Mouse (Mus musculus) embryonic facial prominence, embryonic 11.5 days (tissue): ENCODE results near the gene Wfdc12. TPM values are rescaled to one million over a fixed set of nuclear protein-coding genes. Genes with fewer than 3 reads are reported as not detected.
A peak's percentile ranks its signal among the peaks of the same experiment; 100 is the strongest.
"Not testable (repeated sequence)": the region's sequence is repeated elsewhere in the genome, so short reads cannot be mapped to it uniquely, and the experiment has no call there.

ENCODE experiments used
- ATAC-seq: fragments of 200-750 bp; cut with Nextera tagmentation; replicated peaks from 2 replicates; pipeline ENCODE4 v1.8.0; 2017; ENCODE audit warnings: low read depth; ENCODE audit not compliant: insufficient number of reproducible peaks, low FRiP score, low TSS enrichment
- DNase-seq: peaks from one replicate; pipeline ENCODE4 v3.0.0-alpha.2; 2015; ENCODE audit warnings: low spot score
- H3K27ac ChIP-seq: fragments of 300-500 bp; sonication (generic); replicated peaks from 2 replicates; pipeline ENCODE4 v1.5.1; 2014; ENCODE audit warnings: mild to moderate bottlenecking, low read depth, low read length, control low read depth
- H3K27me3 ChIP-seq: fragments of 300-500 bp; sonication (generic); 2 replicates; pipeline ENCODE4 v1.6.1; 2014; ENCODE audit warnings: mild to moderate bottlenecking, low read length, moderate library complexity, mixed read lengths; ENCODE audit not compliant: control insufficient read depth, insufficient read depth
- H3K36me3 ChIP-seq: fragments of 300-500 bp; sonication (generic); replicated peaks from 2 replicates; pipeline ENCODE4 v1.6.1; 2014; ENCODE audit warnings: low read depth, mild to moderate bottlenecking, low read length, moderate library complexity, mixed read lengths; ENCODE audit not compliant: control insufficient read depth, insufficient read depth
- H3K4me1 ChIP-seq: fragments of 300-500 bp; sonication (generic); 2 replicates; pipeline ENCODE4 v1.6.1; 2014; ENCODE audit warnings: low read length, mixed read lengths; ENCODE audit not compliant: control insufficient read depth, insufficient read depth
- H3K4me2 ChIP-seq: fragments of 300-500 bp; sonication (generic); 2 replicates; pipeline ENCODE4 v1.6.1; 2014; ENCODE audit warnings: low read depth, mild to moderate bottlenecking, control low read depth, low read length, moderate library complexity
- H3K4me3 ChIP-seq: fragments of 300-500 bp; sonication (generic); 2 replicates; pipeline ENCODE4 v1.5.1; 2014; ENCODE audit warnings: low read depth, low read length, control low read depth
- H3K9ac ChIP-seq: fragments of 300-500 bp; sonication (generic); replicated peaks from 2 replicates; pipeline ENCODE4 v1.6.1; 2014; ENCODE audit warnings: mild to moderate bottlenecking, control low read depth, low read length
- H3K9me3 ChIP-seq: fragments of 300-500 bp; sonication (generic); replicated peaks from 2 replicates; pipeline ENCODE4 v1.6.1; 2016; ENCODE audit warnings: mild to moderate bottlenecking, low read length, inconsistent platforms, mixed read lengths; ENCODE audit not compliant: control insufficient read depth
- WGBS: fragments of 180-500 bp; shearing (Covaris S2); extraction: QIAGEN DNeasy Blood & Tissue Kit; methylation state at CpG from one replicate; pipeline ENCODE4 v1.1.7; 2014; 5-methylcytosine and 5-hydroxymethylcytosine counted together
- polyA plus RNA-seq: library from polyadenylated mRNA; unstranded; fragments of >200 nt; fragmentation: Nextera tagmentation; extraction: Ambion mirVana; gene quantifications from 2 replicates; pipeline ENCODE4 v1.2.1, GENCODE M21; 2014

Gene Wfdc12
- polyA plus RNA-seq, 1 experiment from 2014 or later: not detected

DNA sequence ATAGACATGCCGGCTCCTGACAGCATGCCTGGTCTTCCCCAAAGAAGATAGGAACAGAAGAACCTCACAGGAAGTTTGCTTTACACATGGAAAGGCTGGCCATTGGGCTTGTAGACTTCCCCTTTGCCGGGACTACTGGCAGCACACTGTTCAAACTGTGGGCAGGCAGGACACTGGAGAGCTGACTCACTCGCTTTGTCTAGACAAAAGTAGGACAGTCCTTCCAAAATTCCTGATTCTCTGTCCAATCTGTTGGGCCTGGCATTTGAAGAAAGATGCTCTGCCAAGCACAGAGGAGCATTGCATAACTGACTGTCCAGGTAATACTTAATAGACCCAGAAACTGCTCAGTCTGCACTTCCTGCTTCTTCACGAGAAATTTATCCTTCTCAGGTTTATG, 16.3 kb upstream of the Wfdc12 start:
- ATAC-seq (no peak), DNase-seq (no peak)
- 82% methylated on average over 4 of the region's 4 CpGs for WGBS
- Histone ChIP-seq H3K9me3 (no peaks in the 10 kb centered on the region), H3K27ac (no peak overlapping the region), H3K4me2 (no peak overlapping the region), H3K36me3 (no peaks in the 10 kb centered on the region), H3K27me3 (no peaks in the 10 kb centered on the region), H3K4me1 (no peaks in the 10 kb centered on the region), H3K4me3 (no peak overlapping the region), H3K9ac (no peak overlapping the region)

- H3K9me3 ChIP-seq, H3K27me3 ChIP-seq, H3K9ac ChIP-seq, H3K4me3 ChIP-seq, DNase-seq, ATAC-seq, H3K27ac ChIP-seq, H3K36me3 ChIP-seq, H3K4me2 ChIP-seq, H3K4me1 ChIP-seq: not testable (repeated sequence)
- WGBS: 90% methylated on average over 10 of the region's 10 CpGs
Observed at GRCm38 (mm10) chr2:164206011-164206410, 15.6 kb upstream of the Wfdc12 start.

DNA sequence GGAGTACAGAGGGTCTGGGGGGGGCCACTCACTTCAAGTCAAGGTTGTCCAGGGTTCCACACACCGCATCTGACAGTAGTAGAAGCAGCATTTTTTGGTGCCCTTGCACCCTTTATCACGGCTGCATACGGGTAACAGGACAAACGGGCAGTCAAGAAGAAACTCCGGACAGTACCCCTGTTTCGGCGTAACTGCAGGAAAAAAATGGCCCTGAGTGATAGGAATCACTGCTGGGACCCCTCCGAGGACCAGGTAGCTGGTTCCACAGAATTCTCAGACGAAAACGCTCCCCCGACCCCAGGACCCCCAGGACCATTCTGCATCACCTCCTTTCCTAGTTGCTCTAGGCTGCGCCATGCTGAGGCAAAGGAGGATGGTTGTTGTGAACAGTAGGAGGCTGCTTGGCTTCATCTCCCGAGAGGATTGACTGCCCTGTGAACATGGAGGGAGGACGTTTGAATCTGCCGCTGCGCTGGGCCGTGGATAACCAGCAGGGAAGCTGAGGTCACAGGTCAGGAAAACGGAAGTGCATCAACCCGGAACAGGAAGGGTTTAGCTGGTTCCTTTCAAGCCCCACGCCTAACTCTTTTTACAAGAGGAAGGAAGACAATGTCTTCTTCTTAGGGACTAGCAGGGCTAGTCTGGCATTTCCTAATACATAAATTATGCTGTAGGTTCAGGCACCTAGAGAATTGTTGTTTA, 9.4 kb upstream of the Wfdc12 start, which contains the start of gene Wfdc15a:
Wfdc15a (minus strand) TSS at position 505 of the 702 bp plus-strand sequence.
- Histone ChIP-seq H3K9me3 (no peaks in the 10 kb centered on the region), H3K9ac (no peak within 1 kb of the TSS), H3K4me1 (no peaks in the 10 kb centered on the region), H3K27ac (no peak within 1 kb of the TSS), H3K4me3 (no peak within 1 kb of the TSS), H3K27me3 (no peaks in the 10 kb centered on the region), H3K4me2 (no peak within 1 kb of the TSS), H3K36me3 (no peaks in the 10 kb centered on the region)
- ATAC-seq (no peak), DNase-seq (no peak)
- 72% methylated on average over 20 of the region's 20 CpGs for WGBS

- Histone ChIP-seq H3K27ac (no peak overlapping the region), H3K9ac (no peak overlapping the region), H3K27me3 (no peaks in the 10 kb centered on the region), H3K4me1 (no peaks in the 10 kb centered on the region), H3K4me2 (no peak overlapping the region), H3K9me3 (no peaks in the 10 kb centered on the region), H3K4me3 (no peak overlapping the region), H3K36me3 (no peaks in the 10 kb centered on the region)
- 82% methylated on average over 5 of the region's 5 CpGs for WGBS
- no peak for DNase-seq
- ATAC-seq: no peak
Observed at GRCm38 (mm10) chr2:164196700-164196990, 6.2 kb upstream of the Wfdc12 start.

GRCm38 (mm10) chr2:164195971-164196699, 5.7 kb upstream of the Wfdc12 start:
- Histone ChIP-seq H3K9me3 (no peaks in the 10 kb centered on the region), H3K4me3 (no peak overlapping the region), H3K27ac (no peak overlapping the region), H3K4me2 (no peak overlapping the region), H3K9ac (no peak overlapping the region), H3K36me3 (no peaks in the 10 kb centered on the region), H3K27me3 (no peaks in the 10 kb centered on the region), H3K4me1 (no peaks in the 10 kb centered on the region)
- DNase-seq (no peak), ATAC-seq (no peak)
- WGBS: 82% methylated on average over 5 of the region's 5 CpGs

- no peaks in the 10 kb centered on the region for H3K27me3 ChIP-seq
- no peak overlapping the region for H3K9ac ChIP-seq
- ATAC-seq (no peak), DNase-seq (no peak)
- no peaks in the 10 kb centered on the region for H3K9me3 ChIP-seq
- H3K4me1 ChIP-seq: no peaks in the 10 kb centered on the region
- no peak overlapping the region for H3K4me3 ChIP-seq
- H3K4me2 ChIP-seq: no peak overlapping the region
- WGBS: 84% methylated on average over 5 of the region's 5 CpGs
- no peak overlapping the region for H3K27ac ChIP-seq
- no peaks in the 10 kb centered on the region for H3K36me3 ChIP-seq
Observed at GRCm38 (mm10) chr2:164194959-164195630, 4.7 kb upstream of the Wfdc12 start.

GRCm38 (mm10) chr2:164192279-164192678, 1.9 kb upstream of the Wfdc12 start:
- Histone ChIP-seq H3K4me3 (no peak overlapping the region), H3K36me3 (no peaks in the 10 kb centered on the region), H3K4me2 (no peak overlapping the region), H3K9me3 (no peaks in the 10 kb centered on the region), H3K9ac (no peak overlapping the region), H3K4me1 (no peaks in the 10 kb centered on the region), H3K27ac (no peak overlapping the region), H3K27me3 (no peaks in the 10 kb centered on the region)
- ATAC-seq (no peak), DNase-seq (no peak)

- no peak overlapping the region for H3K4me3 ChIP-seq
- H3K36me3 ChIP-seq: no peaks in the 10 kb centered on the region
- no peaks in the 10 kb centered on the region for H3K27me3 ChIP-seq
- no peak overlapping the region for H3K9ac ChIP-seq
- H3K9me3 ChIP-seq: no peaks in the 10 kb centered on the region
- no peak overlapping the region for H3K27ac ChIP-seq
- WGBS: 27% methylated on average over 5 of the region's 5 CpGs
- no peaks in the 10 kb centered on the region for H3K4me1 ChIP-seq
- no peak for ATAC-seq
- peak; percentile 10 for DNase-seq
- H3K4me2 ChIP-seq: no peak overlapping the region
Observed at GRCm38 (mm10) chr2:164188722-164189121, 1.7 kb downstream of the Wfdc12 start.
